Mouse (Mus musculus): ENCODE results near the gene Cd59b.

DNA sequence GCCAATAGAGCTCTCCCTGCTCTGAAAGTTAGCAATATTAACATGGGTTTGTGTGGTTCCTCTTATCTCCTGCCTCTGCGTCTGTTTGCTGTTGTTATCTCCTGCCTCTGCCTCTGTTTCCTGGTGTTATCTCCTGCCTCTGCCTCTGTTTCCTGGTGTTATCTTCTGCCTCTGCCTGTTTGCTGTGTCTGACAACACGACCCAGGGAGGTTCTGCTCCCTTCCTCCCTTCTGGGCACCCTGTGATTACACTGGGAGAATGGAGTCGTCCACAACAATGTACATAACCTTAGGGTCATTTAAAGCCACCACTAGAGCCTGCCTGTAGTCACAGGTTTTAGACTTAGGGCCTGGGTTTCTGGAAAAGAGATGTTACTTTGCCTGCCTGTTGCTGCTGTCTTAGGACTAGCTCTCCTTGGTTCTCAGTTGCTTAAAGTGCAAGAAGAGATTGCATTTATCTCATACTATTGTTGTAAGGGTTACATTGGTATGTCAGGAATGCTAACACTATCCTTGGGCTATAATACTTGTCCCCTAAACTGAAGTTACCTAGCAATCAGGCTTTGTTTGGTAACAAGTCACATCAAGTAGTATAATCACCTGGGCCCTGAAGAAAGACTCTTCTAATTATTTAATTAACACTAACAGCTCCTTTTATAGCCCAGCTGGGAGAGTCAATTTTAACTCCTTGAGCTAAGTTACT is 29.0 kb downstream of the Cd59b start:
- no peak for TF ChIP-seq MAX (IDR thresholded peaks at IDR 0.05; ENCODE audit: low read depth)
- TF ChIP-seq POLR2A (IDR thresholded peaks at IDR 0.05; ENCODE audit: insufficient read length, low read depth) = no peak

Measured in myocyte (in vitro differentiated cells).